Mouse (Mus musculus): Measurements from ENCODE around the gene Sfrp5.

DNA sequence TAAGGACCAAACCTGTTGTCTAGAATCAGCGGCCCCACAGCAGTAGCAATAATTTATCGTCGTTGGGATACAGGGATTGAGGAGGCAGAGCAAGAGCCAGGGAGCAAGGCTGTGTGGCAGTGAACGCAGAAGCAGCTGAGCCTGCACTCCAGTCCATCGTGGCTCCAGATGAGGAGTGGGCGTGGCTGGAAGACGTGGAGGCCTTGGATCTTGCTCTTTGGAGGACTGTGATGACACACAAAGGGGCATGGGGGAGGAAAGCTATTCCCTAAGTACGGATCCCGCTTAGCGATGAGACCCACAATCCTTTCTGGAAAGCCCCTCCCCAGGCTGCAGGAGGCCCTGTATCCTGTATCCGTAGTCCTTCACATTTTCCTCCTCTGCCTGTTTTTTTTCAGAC lies 4.0 kb downstream of the Sfrp5 start:
- TF ChIP-seq CTCF (IDR thresholded peaks at IDR 0.05; ENCODE audit: control insufficient read depth, insufficient read depth, low read length) = no peak
- no peak for TF ChIP-seq POLR2A (IDR thresholded peaks at IDR 0.05; ENCODE audit: borderline replicate concordance, control insufficient read depth, low read depth, low read length)

All from bone marrow, adult 2 months (tissue).